Mouse (Mus musculus) cerebellum, adult 18-20 months (tissue): ENCODE data around the gene Grik4.

Experiments
- DNase-seq, 2 experiments: peaks; one replicate each; pipeline ENCODE4 v3.0.0; 2021

Grik4 gene

GRCm38 (mm10) chr9:42859959-42860794 is 84.1 kb downstream of the Grik4 start:
- DNase-seq: no peak

- DNase-seq: no peak
Measured at GRCm38 (mm10) chr9:42858998-42859690, 85.1 kb downstream of the Grik4 start.

- DNase-seq: no peak
Measured at GRCm38 (mm10) chr9:42858576-42858975, 85.7 kb downstream of the Grik4 start.

- no peak for DNase-seq
Measured at GRCm38 (mm10) chr9:42857756-42858155, 86.5 kb downstream of the Grik4 start.

- DNase-seq: no peak
Measured at GRCm38 (mm10) chr9:42853077-42853476, 91.2 kb downstream of the Grik4 start.

GRCm38 (mm10) chr9:42850063-42850462 is 94.2 kb downstream of the Grik4 start:
- DNase-seq: no peak

GRCm38 (mm10) chr9:42848061-42848460 is 96.2 kb downstream of the Grik4 start:
- no peak for DNase-seq

GRCm38 (mm10) chr9:42846676-42847425 is 97.4 kb downstream of the Grik4 start:
- no peak for DNase-seq

- no peak for DNase-seq
Measured at GRCm38 (mm10) chr9:42846139-42846538, 98.2 kb downstream of the Grik4 start.

GRCm38 (mm10) chr9:42844301-42844700 is 100.0 kb downstream of the Grik4 start:
- peak; percentile 34 to 42 for DNase-seq

- no peak for DNase-seq
Measured at GRCm38 (mm10) chr9:42838299-42838698, 106.0 kb downstream of the Grik4 start.

GRCm38 (mm10) chr9:42837498-42837897 is 106.8 kb downstream of the Grik4 start:
- no peak for DNase-seq

GRCm38 (mm10) chr9:42831558-42831957 is 112.7 kb downstream of the Grik4 start:
- DNase-seq: no peak

GRCm38 (mm10) chr9:42819247-42819646 is 125.0 kb downstream of the Grik4 start:
- DNase-seq: no peak

- no peak for DNase-seq
Measured at GRCm38 (mm10) chr9:42816815-42817214, 127.5 kb downstream of the Grik4 start.

- DNase-seq: no peak
Measured at GRCm38 (mm10) chr9:42809146-42809545, 135.1 kb downstream of the Grik4 start.

GRCm38 (mm10) chr9:42808394-42808793 is 135.9 kb downstream of the Grik4 start:
- peak in 1 of 2 experiments; percentile 6 for DNase-seq

GRCm38 (mm10) chr9:42803061-42803491 is 141.2 kb downstream of the Grik4 start:
- peak; percentile 13 to 27 for DNase-seq

GRCm38 (mm10) chr9:42801929-42802328 is 142.4 kb downstream of the Grik4 start:
- no peak for DNase-seq

- no peak for DNase-seq
Measured at GRCm38 (mm10) chr9:42800138-42800537, 144.2 kb downstream of the Grik4 start.

- DNase-seq: no peak
Measured at GRCm38 (mm10) chr9:42799694-42800093, 144.6 kb downstream of the Grik4 start.

- peak in 1 of 2 experiments; percentile 5 for DNase-seq
Measured at GRCm38 (mm10) chr9:42799242-42799641, 145.1 kb downstream of the Grik4 start.

- DNase-seq: no peak
Measured at GRCm38 (mm10) chr9:42798280-42798679, 146.0 kb downstream of the Grik4 start.
